Mouse (Mus musculus) retina, postnatal 1 day (tissue): ENCODE measurements at regions not wholly inside any gene's neighbourhood (a gene's known extent, or its start where the extent isn't known, plus 50 kb on each side); places are given as distances from the start of the nearest gene placed in this dataset.

Experiments used
- DNase-seq: peaks from one replicate; pipeline ENCODE4 v3.0.0-alpha.2; 2012

- DNase-seq: no peak
Measured at GRCm38 (mm10) chr11:57432299-57432698, 86.1 kb downstream of the Fam114a2 start.

- no peak for DNase-seq
Measured at GRCm38 (mm10) chr11:57431886-57432285, 86.5 kb downstream of the Fam114a2 start.

GRCm38 (mm10) chr11:57426046-57426805, 92.2 kb downstream of the Fam114a2 start:
- DNase-seq: peak; percentile 35

DNA sequence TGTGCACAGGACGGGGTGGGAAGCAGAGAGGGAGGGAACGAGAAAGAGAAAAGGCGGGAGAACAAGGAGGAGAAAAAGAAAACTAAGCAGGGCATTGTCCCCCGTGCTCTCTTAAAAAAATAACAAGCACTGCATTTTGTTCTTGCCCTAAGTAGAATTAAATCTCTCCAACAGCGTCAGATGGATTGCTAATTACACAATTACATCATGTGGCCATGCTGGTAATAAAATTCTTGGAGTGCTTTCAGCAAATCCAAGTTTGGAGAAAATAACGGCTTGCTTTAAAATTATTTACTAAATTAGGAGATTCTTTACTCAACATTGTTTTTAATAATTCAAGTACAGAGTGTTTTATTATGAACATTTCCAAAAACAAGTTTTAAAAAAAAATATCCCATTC, 99.0 kb downstream of the Fam114a2 start:
- no peak for DNase-seq

DNA sequence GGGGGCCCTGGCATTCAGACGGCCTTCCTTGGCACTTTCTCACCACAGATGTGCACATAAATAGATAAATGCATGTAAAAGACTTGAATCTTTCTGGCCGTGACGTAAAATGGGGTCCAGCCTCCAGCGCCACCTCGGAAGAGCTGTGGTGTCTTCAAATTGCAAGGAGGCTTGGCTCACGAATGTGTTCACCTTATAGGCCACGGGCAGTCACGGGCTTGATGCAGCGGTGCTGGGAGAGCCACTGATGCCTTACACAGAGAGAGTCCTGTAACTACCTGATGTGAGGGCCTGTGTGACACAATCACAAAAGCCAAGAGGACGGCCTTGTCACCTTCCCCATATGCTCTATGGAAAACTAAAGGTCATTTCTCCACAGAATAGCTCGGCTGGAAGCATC, 102.4 kb downstream of the Fam114a2 start:
- no peak for DNase-seq

DNA sequence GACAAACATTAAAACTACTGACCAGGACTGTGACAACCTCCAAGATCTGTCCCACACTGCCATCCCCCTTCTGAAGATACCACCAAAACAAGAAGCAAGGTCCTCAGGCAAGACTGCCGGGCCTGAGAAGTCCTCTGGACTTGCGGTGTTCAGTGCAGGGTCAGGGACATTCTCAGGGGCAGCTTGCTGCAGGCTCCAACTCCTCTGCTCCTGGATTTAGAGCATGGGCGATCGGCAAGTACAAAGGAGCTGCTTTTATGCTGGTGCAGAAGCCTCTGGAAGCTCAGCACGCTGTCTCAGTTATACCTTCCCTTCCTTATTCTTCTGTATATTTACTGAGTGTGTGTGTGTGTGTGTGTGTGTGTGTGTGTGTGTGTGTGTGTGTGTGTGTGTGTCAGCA, 103.2 kb downstream of the Fam114a2 start:
- no peak for DNase-seq

DNA sequence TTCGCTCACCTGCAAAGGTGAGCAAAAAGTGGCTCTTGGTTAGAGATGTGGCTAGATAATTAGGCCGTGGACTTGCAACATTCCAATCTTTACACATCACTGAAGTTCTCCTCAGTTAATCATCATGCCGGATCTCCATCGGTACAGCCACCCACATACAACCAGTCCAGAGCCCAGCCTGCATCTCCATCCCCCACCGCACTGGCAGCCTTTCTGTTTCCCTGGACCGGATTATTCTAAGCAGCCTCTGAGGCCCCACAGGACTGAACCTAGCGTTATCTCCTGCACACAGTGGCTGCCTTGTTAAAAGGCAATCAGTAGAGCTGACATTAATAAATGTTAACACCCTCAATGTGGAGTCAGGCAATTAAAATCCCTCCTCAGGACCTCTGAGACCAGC, 103.7 kb downstream of the Fam114a2 start:
- DNase-seq: peak; percentile 76

- DNase-seq: no peak
Measured at GRCm38 (mm10) chr11:57413271-57413670, 105.1 kb downstream of the Fam114a2 start.

DNA sequence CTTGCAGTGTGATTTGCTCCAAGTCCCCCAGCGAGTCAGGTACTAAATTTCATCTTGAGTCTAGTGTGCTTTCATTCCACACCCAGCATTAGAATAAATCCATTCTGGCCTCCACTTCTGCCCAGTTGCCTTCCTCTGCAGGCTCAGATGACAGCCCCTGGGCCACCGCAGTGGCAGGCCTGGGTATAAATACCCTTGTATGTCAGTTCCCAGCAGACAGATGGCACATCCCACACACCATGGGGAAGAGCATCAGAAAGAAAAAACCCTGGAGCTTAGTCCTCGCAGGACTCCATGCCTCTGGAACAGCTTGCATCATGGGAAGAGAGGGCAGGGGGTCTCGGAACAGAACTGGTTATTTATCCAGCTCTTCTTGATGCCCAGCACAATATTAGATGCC, 105.7 kb downstream of the Fam114a2 start:
- peak; percentile 23 for DNase-seq

- no peak for DNase-seq
Measured at GRCm38 (mm10) chr11:57404172-57404571, 114.2 kb downstream of the Fam114a2 start.

DNA sequence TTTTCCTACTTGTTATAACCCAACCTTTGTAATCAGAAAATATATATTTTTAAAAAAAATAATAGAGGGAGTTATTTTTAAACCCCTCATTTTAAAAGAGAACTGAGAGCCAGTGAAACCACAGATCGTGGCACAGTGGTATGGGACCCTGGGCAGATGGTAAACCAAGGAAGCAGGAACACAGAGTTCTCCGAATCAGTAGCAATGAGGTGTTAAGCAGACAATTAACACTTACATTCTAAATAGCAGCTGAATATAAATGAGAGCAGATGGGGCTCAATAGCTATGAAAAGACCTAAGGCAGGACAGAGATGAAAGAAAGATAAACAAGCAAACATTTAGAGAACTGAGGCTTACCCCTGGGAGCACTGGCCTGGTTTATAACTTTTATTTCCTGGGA, 116.8 kb downstream of the Fam114a2 start:
- no peak for DNase-seq

GRCm38 (mm10) chr11:57399366-57399765, 119.1 kb downstream of the Fam114a2 start:
- peak; percentile 71 for DNase-seq

GRCm38 (mm10) chr11:57396429-57396828, 122.0 kb downstream of the Fam114a2 start:
- DNase-seq: peak; percentile 32

- DNase-seq: no peak
Measured at GRCm38 (mm10) chr11:57390826-57391225, 127.6 kb downstream of the Fam114a2 start.
